36 mouse cellular contexts compared by ENCODE assay signal in genomic region chr2:77838688-77839087, GRCm38 (mm10). TPM values are rescaled to one million over a fixed set of nuclear protein-coding genes. Genes with fewer than 3 reads are reported as not detected.
"Had no signal": no experiment of that assay in that cellular context is flagged by ENCODE, and none has a peak within 500 bp of the region (broad histone marks: within the 10 kb centered on the region; RNA-seq: fewer than 3 reads in every experiment).

No protein-coding gene starts in this region.

- H3K4me3 ChIP-seq: heart, embryonic 10.5 days; heart, embryonic 12.5 days; heart, embryonic 13.5 days; heart, embryonic 15.5 days; hindbrain, embryonic 10.5 days; hindbrain, embryonic 12.5 days; hindbrain, embryonic 13.5 days; hindbrain, embryonic 15.5 days; intestine, embryonic 15.5 days; kidney, embryonic 15.5 days; layer of hippocampus, adult 2 months had no signal

- H3K9ac ChIP-seq: heart, embryonic 12.5 days; heart, embryonic 13.5 days; heart, embryonic 15.5 days; hindbrain, embryonic 12.5 days; hindbrain, embryonic 13.5 days; hindbrain, embryonic 14.5 days; hindbrain, embryonic 15.5 days; intestine, embryonic 15.5 days; kidney, embryonic 15.5 days had no signal

- DNase-seq: heart, postnatal 10 days; heart, postnatal 14 days; heart, postnatal 36 days; heart, postnatal 4 days; kidney, adult 11 months; kidney, adult 18-20 months; kidney, adult 2 months; kidney, adult 8-10 months; kidney, adult 9 months; kidney, postnatal 10 days; kidney, postnatal 14 days; kidney, postnatal 25 days; kidney, postnatal 36 days; kidney, postnatal 4 days; layer of hippocampus, adult 9-11 months; layer of hippocampus, postnatal 36 days had no signal

- ATAC-seq: hindbrain, embryonic 16.5 days; hindbrain, postnatal 0 days; inflammation-experienced regulatory T-cells, adult 6 months; intestine, embryonic 15.5 days; intestine, embryonic 16.5 days; intestine, postnatal 0 days had no signal

- H3K4me1 ChIP-seq: heart, embryonic 10.5 days; heart, embryonic 12.5 days; heart, embryonic 13.5 days; heart, embryonic 15.5 days; hindbrain, embryonic 10.5 days; hindbrain, embryonic 12.5 days; hindbrain, embryonic 13.5 days; hindbrain, embryonic 15.5 days; intestine, embryonic 15.5 days; kidney, embryonic 15.5 days had no signal

- H3K27ac ChIP-seq: heart, embryonic 10.5 days; heart, embryonic 13.5 days; heart, embryonic 15.5 days; hindbrain, embryonic 10.5 days; hindbrain, embryonic 12.5 days; hindbrain, embryonic 13.5 days; hindbrain, embryonic 14.5 days; hindbrain, embryonic 15.5 days; hindbrain, postnatal 0 days; intestine, embryonic 15.5 days; kidney, embryonic 15.5 days; kidney, postnatal 0 days; layer of hippocampus, adult 2 months had no signal

- H3K27me3 ChIP-seq: heart, embryonic 12.5 days; heart, embryonic 13.5 days; heart, embryonic 15.5 days; hindbrain, embryonic 12.5 days; hindbrain, embryonic 13.5 days; hindbrain, embryonic 15.5 days; intestine, embryonic 15.5 days; kidney, embryonic 15.5 days had no signal

- H3K9me3 ChIP-seq: heart, embryonic 10.5 days; heart, embryonic 12.5 days; heart, embryonic 13.5 days; heart, embryonic 15.5 days; hindbrain, embryonic 10.5 days; hindbrain, embryonic 12.5 days; hindbrain, embryonic 13.5 days; hindbrain, embryonic 15.5 days; intestine, embryonic 15.5 days; kidney, embryonic 15.5 days had no signal

- H3K4me2 ChIP-seq: heart, embryonic 11.5 days; heart, embryonic 12.5 days; heart, embryonic 13.5 days; heart, embryonic 15.5 days; hindbrain, embryonic 12.5 days; hindbrain, embryonic 13.5 days; hindbrain, embryonic 14.5 days; hindbrain, embryonic 15.5 days; intestine, embryonic 15.5 days; kidney, embryonic 15.5 days had no signal

- H3K36me3 ChIP-seq: heart, embryonic 10.5 days; heart, embryonic 12.5 days; heart, embryonic 13.5 days; heart, embryonic 15.5 days; hindbrain, embryonic 10.5 days; hindbrain, embryonic 12.5 days; hindbrain, embryonic 13.5 days; hindbrain, embryonic 15.5 days; intestine, embryonic 15.5 days; kidney, embryonic 15.5 days had no signal

RNA-seq across cellular contexts. Expression of gene Zfp385b, which starts 19.2 kb away (rescaled TPM):
- total RNA-seq: hematopoietic stem cell, adult 5-6 weeks had no signal
- polyA plus RNA-seq: inflammation-experienced regulatory T-cells, adult 6 months had no signal
